Mouse (Mus musculus) thymus, postnatal 14 days (tissue): ENCODE measurements at regions not wholly inside any gene's neighbourhood (a gene's known extent, or its start where the extent isn't known, plus 50 kb on each side); places are given as distances from the start of the nearest gene placed in this dataset.

Experiments used
- DNase-seq: peaks from one replicate; pipeline ENCODE4 v3.0.0; 2021

DNA sequence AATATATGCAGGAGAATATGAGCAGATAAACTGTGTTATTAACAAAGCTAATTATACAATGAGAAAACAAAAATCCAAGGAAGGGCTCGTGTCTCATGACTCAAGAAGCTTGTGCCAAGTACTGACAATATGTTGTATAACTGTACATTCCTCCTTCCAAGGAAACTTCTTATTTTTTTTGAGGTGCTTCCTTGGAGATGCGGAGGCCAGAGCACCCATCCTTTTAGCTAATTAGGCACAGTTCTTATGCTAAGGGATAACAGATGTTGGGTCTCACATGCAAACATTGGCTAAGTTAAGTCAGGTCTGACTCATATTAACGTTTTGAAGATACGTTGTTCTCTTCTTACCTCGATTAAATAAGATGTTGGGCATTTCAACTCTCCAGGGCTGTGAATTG is 426.1 kb downstream of the Adra2a start:
- no peak for DNase-seq

- DNase-seq: no peak
Observed at GRCm38 (mm10) chr19:54498066-54498465, 454.1 kb downstream of the Adra2a start.

GRCm38 (mm10) chr19:54533858-54534257 is 489.9 kb downstream of the Adra2a start:
- no peak for DNase-seq

DNA sequence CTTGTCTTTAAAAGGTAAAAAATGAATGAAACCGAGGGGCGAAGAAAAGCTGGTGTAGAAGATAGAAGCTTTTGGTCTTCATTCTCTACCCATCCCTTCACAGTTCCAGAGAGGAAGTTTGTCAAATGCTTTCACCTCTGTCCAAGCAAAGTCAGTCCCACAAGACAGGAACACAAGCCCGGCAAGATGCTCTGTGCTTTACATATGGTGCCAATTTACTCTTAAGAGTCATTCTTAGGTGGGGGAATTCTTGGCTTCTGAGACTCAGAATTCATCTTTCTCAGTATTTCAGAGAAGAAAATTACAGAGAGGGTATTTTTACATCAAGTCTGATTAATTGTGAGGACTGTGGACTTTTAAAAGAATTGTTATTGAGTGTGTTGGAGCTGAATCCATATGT is 511.4 kb downstream of the Adra2a start:
- DNase-seq: no peak

DNA sequence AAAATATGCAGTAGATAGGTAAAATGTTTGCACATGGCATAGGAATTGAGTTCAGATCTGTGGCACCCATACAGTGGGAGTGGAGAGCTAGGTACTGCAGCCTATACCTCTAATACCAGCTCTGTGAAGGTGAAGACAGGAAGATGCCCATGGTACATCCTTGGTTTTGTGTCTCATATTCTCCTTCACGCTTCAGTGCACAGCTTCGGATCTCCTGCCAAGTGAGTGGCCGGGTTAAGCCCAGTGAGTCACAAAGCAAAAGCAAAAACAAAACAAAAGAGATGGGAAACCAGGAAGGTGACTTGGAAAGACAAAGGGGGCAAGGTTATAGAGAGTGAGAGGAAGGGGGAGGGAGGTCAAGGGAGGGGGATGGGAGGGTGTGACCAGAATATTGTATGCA is 514.0 kb downstream of the Adra2a start:
- no peak for DNase-seq

DNA sequence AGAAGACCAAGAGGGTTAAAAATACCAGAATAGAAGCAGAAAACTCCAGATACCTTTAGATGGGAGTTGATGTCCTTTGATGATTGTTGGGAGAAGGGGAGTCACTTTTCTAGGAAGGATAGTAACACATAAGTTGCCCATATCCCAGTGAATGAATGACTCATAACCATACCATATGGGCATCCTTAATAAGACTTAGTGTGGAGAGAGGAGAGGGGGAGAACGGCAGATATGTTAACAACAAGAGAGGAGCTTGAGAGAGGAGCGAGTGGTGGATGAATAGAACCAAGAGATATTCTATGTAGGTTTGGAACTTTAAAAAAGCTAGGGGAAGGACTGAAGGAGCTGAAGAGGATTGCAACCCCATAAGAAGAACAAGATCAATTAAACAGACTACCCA is 539.6 kb downstream of the Adra2a start:
- DNase-seq: no peak

- DNase-seq: no peak
Observed at GRCm38 (mm10) chr19:54584687-54585237, 540.8 kb downstream of the Adra2a start.

- no peak for DNase-seq
Observed at GRCm38 (mm10) chr19:54585326-54585725, 541.4 kb downstream of the Adra2a start.

GRCm38 (mm10) chr19:54603345-54603744 is 523.7 kb downstream of the Gpam start:
- no peak for DNase-seq

GRCm38 (mm10) chr19:54605346-54605745 is 521.7 kb downstream of the Gpam start:
- no peak for DNase-seq

DNA sequence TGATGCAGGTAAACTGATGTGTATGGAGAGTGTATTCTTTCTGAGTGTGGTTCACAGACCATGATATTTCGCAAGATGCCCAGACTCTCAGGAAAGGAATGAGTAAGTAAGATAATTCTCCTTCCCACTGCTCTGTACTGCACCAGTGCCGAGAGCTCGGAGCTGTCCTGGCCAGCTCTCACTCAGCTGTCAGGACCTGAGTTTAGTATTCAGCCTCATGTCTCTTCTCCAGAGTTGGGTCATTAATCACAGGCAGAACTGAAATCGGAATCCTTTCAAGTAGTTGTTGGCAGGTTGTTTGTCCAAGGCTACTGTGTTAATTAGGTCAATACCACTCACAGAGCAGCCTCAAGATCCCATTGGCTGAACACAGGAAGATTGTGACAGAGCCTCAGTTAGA is 510.1 kb downstream of the Gpam start:
- DNase-seq: no peak
